Mouse (Mus musculus): ENCODE data around the gene Aven.
A peak's percentile ranks its signal among the peaks of the same experiment; 100 is the strongest.
"Not testable (repeated sequence)": the region's sequence is repeated elsewhere in the genome, so short reads cannot be mapped to it uniquely, and the experiment has no call there.

Gene Aven

DNA sequence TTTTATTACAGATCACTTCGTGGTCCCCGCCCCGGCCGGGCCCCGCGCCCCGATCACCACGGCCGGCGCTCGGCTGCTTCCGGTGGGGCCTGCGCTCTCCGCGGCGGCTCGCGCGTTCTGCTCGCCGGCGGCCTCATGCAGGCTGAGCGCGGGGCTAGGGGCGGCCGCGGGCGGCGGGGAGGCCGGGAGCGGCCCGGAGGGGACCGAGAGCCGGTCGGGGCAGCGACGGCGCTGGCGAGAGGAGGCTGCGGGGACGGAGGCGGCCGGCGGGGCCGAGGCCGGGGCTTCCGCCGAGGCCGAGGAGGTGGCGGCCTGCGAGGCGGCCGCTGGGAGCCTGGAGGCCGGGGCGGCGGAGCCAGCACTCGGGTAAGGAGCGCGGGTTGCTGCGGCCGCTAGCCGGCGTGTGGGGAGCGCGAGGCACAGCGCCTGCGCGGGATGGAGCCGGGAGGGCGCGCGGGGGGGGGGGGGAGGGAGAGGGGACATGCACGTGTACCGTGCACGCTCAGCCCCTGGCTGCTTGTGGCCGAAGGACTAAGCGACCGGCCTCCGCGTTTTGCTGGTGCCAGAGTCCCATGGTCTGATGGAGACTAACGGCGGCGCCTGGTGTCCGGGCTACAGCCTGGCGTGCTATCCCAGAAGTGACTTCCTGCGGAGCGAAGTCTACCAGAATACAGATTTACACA, at the start of gene Aven:
Gene Aven (plus strand): TSS at position 109 of the 683 bp plus-strand sequence.
- peak; percentile 84 for DNase-seq

GRCm38 (mm10) chr2:112443491-112443890, 49.3 kb upstream of the Aven start:
- no peak for DNase-seq

GRCm38 (mm10) chr2:112445511-112445910, 47.3 kb upstream of the Aven start:
- no peak for DNase-seq

- DNase-seq, result not testable (repeated sequence)
These were observed 44.7 kb upstream of the Aven start for GRCm38 (mm10) chr2:112448046-112448445.

GRCm38 (mm10) chr2:112448510-112449059, 44.2 kb upstream of the Aven start:
- no peak for DNase-seq

DNA sequence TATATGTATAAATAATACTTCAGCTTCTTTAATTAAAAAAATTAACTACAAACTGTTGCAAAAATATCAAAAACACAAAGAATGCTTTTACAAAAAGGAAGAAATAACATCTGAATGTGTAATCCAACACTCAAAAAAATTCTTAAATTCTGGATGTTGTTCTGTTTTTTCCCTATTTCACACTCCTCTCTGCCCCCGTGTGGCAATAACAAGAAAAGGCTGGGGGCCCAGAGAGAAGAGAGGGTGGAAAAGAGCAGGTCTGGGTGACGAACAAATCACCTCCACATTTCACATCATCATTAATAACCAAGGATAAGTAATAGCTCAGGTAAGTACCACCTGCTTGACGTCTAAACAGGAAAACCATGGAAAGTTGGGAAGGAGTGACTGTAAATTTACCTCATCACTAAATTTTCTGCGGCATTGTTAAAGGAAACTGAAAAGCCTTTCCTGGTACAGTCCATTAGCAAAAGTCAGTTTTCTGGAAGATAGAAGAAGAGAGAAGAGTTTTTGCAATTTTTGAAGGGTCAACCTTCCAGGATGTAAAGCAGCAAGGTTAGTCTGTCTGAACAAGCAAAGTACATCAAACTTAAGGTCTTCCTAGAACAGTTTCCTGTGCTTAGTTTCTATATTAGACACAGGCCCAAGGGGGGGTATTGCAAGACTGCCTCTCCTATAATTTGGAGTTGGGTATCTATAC, 43.0 kb upstream of the Aven start:
- peak; percentile 51 for DNase-seq

DNA sequence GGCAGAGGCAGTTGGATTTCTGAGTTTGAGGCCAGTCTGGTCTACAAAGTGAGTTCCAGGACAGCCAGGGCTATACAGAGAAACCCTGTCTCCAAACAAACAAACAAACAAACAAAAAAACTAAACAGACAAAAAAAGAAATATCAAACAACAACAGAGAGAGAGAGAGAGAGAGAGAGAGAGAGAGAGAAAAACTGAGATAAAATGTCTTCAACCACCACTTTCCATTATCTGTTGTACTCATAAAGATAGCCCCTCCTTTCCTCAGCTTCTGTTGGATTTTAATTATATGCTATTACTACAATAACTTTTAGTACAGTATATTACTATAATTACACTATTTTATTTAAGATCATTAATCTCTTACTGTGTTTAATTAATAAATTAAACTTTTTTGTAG, 40.3 kb upstream of the Aven start:
- DNase-seq, result not testable (repeated sequence)

GRCm38 (mm10) chr2:112454125-112454861, 38.5 kb upstream of the Aven start:
- no peak for DNase-seq

GRCm38 (mm10) chr2:112454862-112455564, 37.8 kb upstream of the Aven start, which contains the start of gene Emc7:
TSS of gene Emc7 (plus strand) at chr2:112454997.
- peak; percentile 99 for DNase-seq

DNA sequence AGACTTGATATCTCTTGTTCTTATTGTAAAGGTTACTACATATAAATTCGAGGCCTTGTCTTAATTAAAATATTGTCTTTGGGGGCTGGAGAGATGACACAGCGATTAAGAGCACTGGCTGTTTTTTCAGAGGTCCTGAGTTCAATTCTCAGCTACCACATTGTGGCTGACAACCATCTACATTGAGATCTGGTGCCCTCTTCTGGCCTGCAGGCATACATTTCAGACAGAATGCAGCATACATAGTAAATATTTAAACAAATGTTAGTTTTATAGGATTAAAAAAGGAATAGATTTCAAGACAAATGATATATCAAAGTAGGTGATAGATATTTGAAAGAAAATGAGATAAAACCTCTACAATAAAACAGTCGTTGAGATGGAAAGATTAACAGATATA, 32.2 kb upstream of the Aven start:
- no peak for DNase-seq

GRCm38 (mm10) chr2:112469542-112469941, 23.2 kb upstream of the Aven start:
- no peak for DNase-seq

GRCm38 (mm10) chr2:112470961-112471381, 21.8 kb upstream of the Aven start:
- DNase-seq, result no peak

- DNase-seq, result no peak
These were observed 20.7 kb upstream of the Aven start for GRCm38 (mm10) chr2:112472076-112472475.

DNA sequence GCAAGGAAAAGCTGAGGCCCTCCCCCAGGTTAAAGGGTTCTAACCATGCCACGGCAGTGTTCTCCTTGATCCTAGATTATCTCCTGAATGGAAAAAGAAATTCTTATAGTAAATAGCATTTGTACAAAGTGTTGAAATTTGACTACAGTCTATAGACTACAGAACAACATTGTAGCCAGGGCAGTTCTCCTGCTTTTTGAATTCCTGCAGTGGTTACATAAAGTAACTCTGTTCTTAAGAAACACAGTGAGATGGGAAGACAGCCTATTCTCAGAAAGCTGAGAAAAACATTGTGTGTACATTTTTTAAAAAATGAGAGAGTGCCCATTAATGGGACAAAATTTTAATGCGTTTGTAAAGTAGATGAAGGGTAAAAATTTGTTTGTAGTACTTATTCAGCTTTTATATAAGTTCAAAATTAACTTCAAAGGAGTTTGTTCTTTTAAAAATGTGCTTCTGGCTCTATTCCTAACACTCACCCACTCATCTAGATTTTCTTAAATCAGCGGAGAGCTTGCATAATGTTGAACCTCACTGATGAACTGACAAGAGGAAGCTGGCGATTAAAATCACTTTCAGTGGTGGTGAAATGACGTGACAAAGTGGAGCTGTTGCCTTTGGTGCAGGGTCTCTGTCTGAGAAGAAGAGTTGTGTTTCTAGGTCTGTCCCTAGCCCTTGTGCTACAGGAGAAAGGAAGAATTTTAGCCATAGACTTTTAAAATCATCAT, 17.6 kb upstream of the Aven start:
- no peak for DNase-seq

- no peak for DNase-seq
These were observed 16.2 kb upstream of the Aven start for GRCm38 (mm10) chr2:112476554-112476953.

GRCm38 (mm10) chr2:112480669-112481068, 12.1 kb upstream of the Aven start, which contains the start of gene Chrm5:
TSS of gene Chrm5 (minus strand) at chr2:112480769.
- no peak for DNase-seq

GRCm38 (mm10) chr2:112481564-112481963, 11.2 kb upstream of the Aven start:
- no peak for DNase-seq

DNA sequence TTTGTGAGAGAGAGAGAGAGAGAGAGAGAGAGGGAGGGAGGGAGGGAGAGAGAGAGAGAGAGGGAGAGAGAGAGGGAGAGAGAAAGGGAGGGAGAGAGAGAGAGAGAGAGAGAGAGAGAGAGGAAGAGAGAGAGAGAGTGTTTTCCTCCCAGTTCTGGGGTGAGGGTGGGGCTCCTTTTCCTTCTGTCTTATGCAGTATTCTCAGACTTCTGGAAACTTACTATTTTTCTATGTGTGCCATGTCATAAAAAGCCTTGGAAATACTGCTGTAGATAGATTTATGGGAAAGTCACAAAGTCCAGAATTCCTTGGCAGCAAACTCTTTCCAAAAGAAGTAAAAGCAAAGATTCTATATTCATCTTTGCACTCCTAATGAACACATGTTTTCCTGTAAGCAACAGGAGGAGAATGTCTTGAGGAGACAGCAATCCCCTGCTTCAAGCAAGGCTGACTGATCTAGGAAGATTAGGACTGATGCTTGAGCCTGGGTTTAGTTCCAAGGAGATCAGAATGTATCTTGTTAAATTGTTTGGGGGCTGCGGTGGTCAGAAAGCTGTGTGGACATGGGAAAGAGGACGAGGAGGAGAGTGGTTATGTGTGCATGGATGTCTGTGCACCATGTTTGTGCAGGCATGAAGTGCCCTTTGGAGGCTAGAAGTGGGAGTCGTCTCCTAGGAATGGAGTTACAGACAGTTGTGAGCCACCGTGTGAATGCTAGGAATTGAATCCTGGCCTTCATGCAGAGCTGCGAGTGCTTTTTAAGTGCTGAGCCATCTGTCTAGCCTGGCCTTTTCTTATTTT, 10.0 kb upstream of the Aven start:
- no peak for DNase-seq

DNA sequence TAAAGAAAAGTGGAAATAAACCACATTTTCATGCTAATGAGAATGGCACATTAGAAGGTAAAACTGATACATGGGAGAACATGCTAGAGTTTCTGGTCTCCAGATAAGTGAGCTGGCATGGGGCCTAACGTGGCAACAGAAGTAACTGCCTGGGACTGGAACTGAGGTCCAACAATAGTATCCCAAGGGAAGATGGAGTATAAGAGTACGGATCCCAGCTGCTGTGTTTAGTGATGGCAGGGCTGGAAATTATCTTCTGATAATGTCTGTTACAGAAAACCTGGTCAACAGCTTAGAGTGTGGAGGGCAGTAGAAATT, 9.5 kb upstream of the Aven start:
- no peak for DNase-seq

- no peak for DNase-seq
These were observed 7.9 kb upstream of the Aven start for GRCm38 (mm10) chr2:112484886-112485285.

DNA sequence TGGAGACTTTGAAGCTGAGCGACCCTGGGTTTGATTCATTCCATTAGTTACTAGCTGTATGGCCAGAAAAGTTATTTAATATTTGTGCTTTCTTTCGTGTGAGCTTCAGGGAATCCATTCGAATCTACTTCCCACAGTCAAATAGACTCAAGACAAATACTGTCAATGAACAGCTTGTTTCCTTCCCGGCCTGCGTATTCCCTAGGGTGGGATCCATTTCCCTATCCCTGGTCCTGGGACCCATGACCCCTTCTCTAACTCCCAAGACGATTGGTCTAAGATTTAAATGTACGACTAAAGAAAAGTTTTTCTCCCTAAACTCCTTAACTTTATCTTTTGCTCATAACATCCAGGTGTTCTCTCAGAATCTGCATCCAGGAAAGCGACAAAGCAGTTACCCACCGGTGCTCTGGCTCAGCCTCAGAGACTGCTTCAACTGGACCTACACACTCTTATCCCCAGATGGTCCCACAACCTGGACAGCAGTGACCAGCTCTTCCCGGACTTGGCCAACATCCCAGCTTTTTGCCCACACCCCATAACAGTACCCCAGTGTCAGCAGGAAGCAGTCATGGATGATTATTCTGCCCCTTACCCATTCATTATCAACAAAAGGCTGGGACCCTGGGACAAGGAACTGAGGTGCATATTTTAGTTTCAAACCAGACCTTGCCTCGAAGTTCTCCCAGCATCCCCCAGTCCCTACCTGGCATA, 2.1 kb upstream of the Aven start:
- DNase-seq, result no peak

Data from thymus, postnatal 4 days (tissue).